Mouse (Mus musculus): ENCODE measurements around the gene Anln.

Gene Anln

DNA sequence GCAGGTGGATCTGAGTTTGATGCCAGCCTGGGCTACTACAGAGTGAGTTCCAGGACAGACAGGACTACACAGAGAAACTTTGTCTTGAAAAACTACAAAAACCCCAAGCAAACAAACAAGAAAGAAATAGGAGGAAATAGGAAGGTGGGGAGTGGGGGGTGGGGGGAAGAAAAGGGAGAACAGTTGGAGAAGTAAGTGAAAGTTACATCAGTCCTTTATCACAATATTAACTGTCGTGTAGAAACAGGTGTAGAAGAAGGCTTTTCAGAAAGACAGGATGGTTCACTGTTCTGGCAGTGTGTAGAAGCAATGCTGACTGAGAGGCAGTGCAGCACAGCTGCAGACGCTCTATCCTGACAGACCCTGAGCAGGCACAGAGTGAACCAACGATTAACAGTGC is 14.0 kb upstream of the Anln start:
- no peak for DNase-seq (ENCODE audit: low read depth, low spot score)

DNA sequence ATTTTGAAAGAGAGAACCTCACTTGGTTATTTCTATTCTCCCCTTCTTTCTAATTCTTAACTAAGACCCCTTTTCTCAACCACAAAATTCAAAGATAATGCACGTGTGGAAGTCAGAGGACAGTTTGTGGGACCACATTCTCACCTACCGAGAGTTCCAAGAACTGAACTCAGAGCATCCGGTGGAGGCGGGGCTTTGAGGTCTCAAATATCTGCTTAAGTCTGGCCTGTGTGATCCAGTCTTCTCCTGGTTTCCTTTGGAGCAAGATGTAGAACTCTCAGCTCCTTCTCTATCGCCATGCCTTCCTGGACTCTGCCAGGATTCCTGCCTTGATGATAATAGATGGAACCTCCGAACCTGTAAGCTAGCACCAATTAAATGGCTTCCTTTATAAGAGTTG is 13.0 kb upstream of the Anln start:
- DNase-seq (ENCODE audit: low read depth, low spot score), result no peak

DNA sequence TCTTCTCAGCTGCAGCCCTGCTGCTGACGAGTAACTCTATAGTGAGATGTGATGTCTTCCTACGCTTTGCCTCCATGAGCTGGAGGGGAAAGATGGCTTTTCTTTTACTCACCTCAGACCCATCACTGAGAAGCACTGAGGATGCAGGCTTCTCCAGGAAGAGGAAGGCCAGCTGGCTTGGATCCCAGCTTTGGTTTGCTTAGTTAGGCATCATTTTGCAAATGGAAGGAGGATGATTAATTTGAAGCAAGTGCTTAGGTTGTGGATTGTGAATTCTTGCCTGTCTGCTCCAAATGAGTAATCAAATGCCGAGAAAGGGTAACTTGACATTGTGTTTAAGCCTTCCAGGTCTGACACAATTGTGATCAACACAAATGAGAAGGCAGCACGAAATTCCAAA is 10.0 kb upstream of the Anln start:
- DNase-seq (ENCODE audit: low read depth, low spot score), result no peak

DNA sequence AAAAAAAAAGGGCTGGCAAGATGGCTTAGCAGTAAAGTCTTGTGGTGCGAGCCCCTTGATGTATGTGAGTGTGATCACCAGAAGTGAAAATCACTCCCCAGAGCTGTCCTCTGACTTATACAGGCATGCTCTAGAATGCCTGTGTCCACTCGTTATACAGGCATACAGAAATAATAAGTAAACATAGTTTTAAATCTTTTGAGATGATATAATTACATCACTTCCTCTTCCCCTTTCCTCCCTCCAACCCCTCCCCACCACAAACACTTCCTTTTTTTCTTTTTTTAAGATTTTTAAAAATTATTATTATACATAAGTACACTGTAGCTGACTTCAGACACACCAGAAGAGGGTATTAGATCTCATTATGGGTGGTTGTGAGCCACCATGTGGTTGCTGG is 5.7 kb upstream of the Anln start:
- no peak for DNase-seq (ENCODE audit: low read depth, low spot score)

DNA sequence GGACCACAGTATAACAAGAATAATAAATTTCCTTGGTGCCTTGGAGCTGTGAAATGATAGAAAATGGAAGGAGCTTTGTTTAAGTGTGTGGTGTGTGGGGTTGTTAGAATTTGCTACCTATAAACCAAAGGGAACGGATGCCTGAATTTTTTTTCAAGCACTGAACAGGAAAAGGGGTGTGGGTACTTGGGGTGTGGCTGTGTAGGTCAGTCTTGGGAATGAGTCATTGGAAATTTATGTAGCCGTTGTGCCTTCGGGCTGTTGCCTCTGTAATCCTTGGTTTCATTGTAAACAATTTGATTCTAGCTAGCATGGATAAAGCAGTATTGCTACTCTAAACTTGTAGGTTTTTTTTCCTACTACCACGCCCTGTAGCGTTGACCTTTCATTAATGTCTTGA is 1.4 kb upstream of the Anln start:
- DNase-seq (ENCODE audit: low read depth, low spot score), result no peak

DNA sequence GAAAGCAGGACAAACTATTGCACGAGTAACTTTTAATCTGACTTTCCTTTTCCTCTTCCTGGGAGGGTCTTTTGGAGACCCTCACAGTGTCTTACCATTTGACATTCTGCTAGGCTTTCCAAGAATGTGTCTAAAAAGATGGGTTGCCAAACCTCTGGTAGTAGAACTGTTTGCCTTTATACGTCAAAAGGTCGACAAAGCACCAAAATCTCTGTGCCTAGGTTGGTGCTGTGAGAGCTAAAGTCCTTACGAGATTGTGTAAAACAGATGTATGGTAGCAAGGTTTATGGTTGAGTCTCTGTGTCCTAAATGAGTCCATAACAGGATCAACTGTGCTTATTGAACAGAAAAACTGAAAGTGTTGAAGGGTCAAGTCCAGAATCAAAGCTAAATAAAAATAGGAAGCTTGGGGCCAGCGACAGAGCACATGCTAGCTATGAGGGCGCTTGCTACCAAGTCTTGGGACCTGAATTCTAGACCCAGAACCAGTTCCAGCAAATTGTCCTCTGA is 803 bp upstream of the Anln start:
- DNase-seq (ENCODE audit: low read depth, low spot score), result no peak

DNA sequence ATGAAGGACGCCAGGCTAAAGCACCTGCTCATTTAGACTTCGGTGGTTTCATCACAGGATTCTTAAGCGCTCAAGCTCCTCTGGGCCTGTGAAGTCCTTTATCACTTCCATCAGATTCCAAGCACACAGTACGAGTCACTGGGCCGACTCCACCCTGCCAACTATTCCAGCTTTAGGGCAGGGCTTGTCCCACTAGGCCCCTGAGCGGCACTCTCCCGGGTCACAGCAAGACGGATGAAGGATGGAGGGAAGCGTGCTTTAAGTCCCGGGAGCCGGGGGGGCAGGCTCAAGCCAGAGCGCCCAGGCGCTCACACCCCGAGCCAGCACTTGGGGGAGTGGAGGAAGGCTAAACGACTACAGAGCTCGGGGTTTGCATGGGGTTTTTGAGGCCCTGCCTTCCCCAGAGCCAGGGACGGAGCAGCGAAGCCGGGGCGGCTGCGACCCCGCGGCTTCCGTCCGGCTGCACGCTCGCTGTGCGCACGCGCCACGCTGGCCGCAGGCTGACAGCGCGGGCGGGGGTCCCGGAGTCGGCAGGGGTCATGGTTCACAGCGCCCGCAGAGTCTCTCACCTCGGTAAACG is 497 bp downstream of the Anln start:
- peak; percentile 34 for DNase-seq (ENCODE audit: low read depth, low spot score)

DNA sequence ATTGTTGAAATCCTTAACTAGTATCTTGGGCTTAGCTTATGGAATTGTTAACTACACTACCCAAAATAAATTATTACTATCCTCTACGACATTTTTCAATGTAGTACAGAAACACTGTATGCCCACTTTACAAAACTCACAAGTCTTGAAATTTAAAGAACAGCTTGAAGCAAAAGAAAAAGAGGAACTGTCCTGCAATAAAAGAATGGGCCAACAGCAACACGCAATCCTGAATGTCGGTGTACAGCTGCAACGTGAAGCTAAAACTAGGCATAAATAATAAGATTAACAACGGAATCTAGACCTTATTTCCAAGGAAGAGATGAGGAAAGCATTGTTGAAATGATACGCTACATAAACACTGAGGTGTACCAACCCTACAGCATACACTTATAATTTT is 1.1 kb downstream of the Anln start:
- no peak for DNase-seq (ENCODE audit: low read depth, low spot score)

DNA sequence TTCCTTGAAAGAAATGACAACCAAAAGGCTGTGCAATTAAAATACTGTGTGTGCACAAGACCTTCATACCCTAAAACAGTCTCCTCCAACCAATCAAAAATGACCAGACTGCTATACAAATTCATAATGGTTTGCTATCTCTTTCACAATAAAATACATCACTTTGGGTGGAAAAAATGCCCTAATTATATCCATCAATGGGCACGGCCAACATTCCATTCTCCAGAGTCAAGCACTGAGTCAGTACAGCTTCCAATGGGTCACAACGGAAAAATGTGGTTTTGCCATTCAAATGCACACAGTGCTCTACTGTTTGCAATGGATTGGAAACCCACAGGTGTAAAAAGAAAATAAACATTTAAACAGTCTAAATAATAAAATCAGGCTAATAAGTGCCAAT is 3.1 kb downstream of the Anln start:
- no peak for DNase-seq (ENCODE audit: low read depth, low spot score)

DNA sequence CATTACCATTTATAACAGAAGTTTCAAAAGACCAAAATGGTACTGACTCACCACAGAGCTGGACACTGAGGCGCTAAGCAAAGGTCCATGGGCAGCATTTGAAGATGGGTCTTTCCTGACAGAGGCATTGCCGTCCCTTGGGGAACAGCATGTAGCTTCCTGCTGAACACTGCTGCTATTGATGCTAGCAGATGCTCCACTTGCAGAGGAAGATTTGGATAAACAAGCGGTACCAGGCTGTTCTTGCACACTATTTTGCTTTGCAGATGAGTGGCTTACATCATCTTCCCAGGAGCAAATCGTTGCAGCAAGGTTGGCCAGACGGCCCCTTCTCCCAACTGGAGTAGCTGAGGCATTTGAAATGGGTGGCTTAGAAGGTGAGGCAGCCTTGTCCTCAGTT is 12.9 kb downstream of the Anln start:
- no peak for DNase-seq (ENCODE audit: low read depth, low spot score)

DNA sequence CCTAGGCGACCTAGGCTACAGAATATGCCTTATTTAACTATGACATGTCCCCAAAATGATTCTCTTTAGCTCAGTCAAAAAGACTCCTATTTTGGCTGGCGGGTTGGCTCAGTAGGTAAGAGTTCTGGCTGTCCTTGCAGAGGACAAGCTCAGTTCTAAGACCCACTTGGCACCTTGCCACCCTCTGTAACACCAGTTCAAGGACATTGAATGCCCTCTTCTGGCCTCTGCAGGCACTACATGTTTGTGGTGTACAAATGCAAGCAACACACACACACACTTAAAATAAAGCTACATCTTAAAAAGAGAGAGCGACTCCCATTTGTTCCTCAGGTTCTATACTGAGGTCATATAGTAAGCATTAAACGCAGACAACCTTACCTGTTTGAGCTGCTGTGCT is 16.2 kb downstream of the Anln start:
- peak; percentile 31 for DNase-seq (ENCODE audit: low read depth, low spot score)

DNA sequence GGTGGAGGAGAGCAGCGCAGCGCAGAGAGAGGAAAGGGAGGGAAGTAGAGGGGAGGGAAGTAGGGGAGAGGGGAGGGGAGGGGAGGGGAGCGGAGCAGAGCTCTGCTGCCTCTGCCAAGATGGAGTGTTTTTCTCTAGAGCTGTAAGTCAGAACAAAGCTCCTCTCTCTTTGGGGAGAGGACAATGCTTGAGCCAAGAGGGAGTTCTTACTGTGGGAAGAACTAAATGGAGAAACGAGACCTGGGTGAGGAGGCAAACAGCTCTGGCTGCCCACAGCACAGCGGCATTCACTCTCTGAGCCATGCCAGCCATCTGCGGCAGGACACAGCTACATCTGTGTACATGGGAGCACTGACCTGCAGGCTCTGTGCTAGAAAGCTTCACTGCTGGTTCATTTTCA is 21.0 kb downstream of the Anln start:
- no peak for DNase-seq (ENCODE audit: low read depth, low spot score)

DNA sequence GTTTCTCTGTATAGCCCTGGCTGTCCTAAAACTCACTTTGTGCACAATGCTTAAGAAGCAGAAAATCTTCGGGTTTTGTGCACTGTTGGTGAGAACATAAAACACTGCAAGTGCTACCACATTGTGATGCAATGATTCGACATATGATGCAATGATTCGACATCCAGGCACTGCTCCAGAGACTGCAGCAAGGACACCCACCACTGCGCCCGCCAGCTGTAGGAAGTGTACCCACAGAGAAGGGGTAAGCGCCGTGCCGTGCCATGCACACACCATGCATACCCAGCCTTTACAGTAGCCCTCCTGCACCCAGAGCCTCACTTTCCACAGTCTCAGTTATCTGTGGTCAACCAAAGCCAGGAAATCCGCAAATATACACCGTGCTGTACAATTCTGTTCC is 22.4 kb downstream of the Anln start:
- DNase-seq (ENCODE audit: low read depth, low spot score), result no peak

DNA sequence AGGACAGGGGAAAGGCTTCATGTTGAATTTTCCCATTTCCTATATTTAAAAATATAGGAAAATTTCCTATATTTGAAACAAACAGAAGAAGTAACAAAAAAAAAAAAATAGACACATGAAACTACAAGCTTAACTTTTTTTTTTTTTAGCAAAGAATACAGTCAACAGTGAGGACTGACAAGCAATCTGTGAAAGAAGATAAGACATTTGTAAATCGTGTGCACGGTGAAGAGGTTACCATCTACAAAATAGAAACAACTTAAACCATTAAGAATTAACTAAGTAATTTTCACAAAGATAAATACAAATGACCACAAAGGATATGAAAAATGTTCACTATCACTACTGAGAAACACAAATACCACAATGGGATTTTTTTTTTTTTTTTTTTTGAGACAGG is 22.8 kb downstream of the Anln start:
- DNase-seq (ENCODE audit: low read depth, low spot score), result no peak

DNA sequence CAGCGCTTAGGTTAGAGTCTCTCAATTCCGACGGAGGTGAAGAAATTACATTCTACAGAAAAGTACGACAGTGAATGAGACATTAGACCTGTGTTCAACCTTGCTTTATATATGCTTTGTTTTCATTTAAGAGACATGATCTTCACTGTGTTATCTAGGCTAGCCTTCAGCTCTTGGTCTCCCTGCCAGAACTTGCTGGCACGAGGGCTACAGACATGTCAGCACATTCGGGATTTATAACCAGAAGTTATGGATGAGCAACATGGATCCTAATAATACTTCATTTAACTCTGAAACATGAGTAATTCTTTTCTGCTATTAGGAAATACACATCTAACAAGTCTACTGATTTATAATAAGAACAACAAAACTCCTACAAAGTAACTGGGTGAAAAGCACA is 28.1 kb downstream of the Anln start:
- DNase-seq (ENCODE audit: low read depth, low spot score), result no peak

DNA sequence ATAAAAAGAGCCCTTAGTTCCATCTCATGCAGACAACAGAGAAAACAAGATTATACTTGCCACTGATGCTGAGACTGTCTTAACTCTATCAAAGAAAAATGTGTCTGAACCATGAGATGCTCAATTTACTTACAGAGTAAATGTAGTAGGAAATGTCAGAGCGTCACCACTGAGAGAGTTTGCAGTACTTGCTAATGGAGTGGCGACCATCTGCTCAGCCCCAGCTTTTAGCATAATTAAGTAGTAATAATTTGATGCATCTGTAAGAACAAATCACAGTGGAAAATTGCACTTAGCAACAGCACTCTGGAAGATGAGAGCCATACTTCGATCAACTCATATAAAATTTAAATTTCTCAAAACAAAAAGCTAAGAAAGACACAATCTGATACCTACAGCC is 33.1 kb downstream of the Anln start:
- DNase-seq (ENCODE audit: low read depth, low spot score), result no peak

DNA sequence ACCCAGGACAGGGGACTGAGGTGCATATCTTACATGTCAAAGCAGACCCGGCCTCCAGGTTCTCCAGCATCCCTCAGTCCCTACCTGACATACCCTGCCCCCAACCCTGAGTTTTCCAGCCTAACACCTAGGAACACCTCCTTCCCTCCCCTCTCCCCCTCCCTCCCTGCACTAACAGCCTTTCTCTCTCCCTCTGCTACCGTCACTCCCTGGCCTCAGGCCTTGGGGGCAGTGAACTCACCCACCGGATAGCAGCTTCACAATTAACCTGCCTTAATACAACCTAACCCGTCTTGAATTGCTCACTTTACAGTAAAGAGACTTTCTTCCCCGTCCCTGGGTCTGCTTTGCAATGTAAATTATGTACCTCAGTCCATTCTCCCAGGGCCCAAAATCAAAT is 35.1 kb downstream of the Anln start:
- DNase-seq (ENCODE audit: low read depth, low spot score), result peak; percentile 11

DNA sequence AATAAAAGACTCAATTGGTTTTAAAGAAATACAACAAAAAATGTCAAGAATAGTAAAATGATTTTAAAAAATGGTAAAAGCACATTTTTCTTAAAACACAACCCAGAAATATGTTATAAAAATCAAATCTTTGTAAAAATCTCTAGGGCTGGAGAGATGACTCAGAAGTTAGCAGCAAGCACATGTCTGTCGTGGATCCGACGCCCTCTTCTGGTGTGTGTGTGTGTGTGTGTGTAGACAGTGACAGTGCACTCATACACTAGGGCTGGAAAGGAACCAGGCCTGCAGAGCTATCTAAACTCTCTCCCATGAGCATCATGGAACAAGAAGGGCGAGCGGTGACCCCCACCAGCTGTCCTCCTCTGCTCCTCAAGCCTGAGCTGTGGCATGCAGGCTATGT is 35.5 kb downstream of the Anln start:
- DNase-seq (ENCODE audit: low read depth, low spot score), result peak; percentile 18

DNA sequence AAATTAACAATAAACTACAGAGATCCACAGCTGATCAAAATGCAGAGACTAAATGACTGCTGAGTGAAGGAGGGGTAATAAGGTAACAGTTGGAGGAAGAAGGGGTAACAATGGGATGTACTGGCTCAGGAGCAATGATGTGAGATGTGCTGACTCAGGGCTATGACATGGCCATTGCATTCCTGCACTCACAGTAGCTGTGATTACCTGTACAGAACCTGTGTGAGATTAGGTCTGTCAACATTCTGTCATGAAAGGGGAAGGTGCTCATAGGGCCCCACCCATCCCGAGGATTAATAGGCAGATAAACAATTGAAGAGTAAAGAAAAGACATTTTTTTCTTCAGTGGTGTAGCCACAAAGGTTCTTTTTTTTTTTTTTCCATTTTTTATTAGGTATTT is 48.7 kb downstream of the Anln start:
- DNase-seq (ENCODE audit: low read depth, low spot score), result no peak

DNA sequence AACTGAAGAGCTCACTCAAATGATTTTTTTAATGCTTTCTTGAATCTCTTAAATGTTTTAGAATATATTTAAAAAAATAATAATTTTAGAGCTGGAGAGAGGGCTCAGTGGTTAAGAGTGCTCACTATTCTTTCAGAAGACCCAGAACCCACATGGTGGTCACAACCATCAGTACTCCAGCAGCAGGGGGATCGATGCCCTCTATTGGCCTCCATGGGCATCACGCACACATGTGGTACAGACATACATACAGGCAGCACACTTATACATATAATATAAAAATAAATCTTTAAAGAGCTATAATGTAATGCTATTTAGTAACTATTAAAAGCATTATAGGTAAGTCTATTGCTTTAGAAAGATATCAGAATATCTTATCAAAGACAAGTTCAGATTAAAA is 51.8 kb downstream of the Anln start:
- DNase-seq (ENCODE audit: low read depth, low spot score), result no peak

DNA sequence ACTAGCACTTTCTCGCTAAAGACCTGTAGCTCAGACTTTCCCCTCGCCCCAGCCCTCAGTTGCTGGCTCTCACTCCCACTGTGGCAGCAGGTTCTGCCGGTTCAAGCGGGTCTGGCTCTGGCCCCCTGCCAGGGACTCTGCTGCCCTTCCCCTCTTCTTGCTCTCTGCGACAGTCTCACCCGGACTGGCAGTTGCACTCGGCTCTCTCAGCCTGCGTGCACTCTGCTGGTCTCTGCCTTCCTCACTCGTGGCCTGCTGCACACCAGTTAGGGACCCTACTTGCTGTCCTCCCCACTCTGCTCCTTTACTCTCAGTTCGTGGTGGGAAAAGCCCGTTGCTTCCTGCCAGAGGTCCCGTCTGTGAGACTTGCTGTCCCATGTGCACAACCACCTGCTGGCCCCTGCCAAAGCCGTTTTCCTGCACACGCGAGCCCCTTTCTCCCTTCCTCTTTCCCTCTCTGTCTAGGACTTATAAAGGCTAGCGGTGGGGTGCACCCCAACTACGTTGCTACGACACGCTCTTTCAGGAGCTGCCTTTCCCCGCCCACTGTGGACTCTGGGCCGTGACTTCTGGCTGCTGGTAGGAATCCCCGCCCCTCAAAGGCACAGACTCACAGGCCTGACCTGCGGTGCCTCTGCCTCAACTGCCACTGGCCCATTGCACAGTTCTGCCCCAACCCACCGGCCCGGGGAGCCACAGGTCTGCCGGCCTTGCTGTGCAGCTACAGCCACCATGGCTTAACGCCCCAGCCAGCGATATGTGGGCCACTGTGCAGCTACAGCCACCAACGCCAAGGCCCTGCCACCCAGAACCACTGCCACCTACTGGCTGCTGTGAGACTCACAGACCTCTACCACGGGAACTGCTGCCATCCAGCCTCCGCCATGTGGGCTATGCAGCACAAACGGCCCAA is 61.3 kb downstream of the Anln start:
- DNase-seq (ENCODE audit: low read depth, low spot score), result peak; percentile 77

DNA sequence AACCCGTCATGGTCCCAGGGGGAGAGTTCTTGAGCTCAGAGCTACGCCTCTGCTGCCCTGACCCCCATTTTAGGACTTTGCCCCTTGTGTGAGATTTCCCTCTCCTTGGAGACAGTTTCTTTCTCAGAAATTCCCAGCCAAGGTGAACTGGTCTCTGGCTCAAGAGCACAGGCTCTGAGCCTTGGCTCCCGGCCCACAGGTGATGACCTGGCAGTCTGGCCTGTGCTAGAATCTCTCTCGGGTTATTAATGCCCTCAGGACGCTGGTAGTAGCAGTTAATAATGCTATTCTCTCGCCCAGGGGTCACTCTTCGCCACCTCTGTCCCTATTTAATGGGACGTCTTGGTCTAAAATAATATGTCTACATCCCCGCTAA is 61.9 kb downstream of the Anln start:
- no peak for DNase-seq (ENCODE audit: low read depth, low spot score)

DNA sequence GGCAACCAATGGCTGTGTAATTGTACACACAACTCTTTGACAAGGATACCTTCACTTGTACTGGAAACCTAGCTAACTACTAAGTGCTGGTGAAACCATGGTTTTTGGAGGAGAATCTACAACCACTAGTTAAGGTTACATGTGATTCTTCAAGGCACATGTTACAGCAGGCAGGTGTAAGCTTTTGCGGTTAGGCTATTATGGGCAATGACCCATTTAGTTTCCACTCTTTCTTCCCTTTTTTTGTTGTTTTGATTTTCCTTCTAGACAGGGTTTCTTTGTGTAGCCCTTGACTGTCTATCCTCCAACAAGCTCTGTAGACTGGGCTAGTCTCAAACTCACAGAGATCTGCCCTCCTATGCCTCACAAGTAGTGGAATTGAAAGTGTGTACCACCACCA is 64.4 kb downstream of the Anln start:
- no peak for DNase-seq (ENCODE audit: low read depth, low spot score)

Data from WW6 (cell line).